Mouse (Mus musculus) lung, postnatal 0 days (tissue): ENCODE data around the gene Anks1. TPM values are rescaled to one million over a fixed set of nuclear protein-coding genes. Genes with fewer than 3 reads are reported as not detected.

Source experiments
- ATAC-seq: fragments of 200-750 bp; cut with Nextera tagmentation; 2 replicates; pipeline ENCODE4 v1.8.0; 2017; ENCODE audit warnings: moderate library complexity
- DNase-seq: peaks from one replicate; pipeline ENCODE4 v3.0.0-alpha.2; 2016; ENCODE audit warnings: low spot score
- H3K27ac ChIP-seq: fragments of 300-500 bp; sonication (generic); 2 replicates; pipeline ENCODE4 v1.5.1; 2014; ENCODE audit warnings: antibody characterized with exemption, mild to moderate bottlenecking, low read length, mixed read lengths
- H3K27me3 ChIP-seq: fragments of 300-500 bp; sonication (generic); replicated peaks from 2 replicates; pipeline ENCODE4 v1.6.1; 2014; ENCODE audit warnings: low read length, mixed read lengths; ENCODE audit not compliant: insufficient read depth
- H3K36me3 ChIP-seq: fragments of 300-500 bp; sonication (generic); 2 replicates; pipeline ENCODE4 v1.6.1; 2014; ENCODE audit warnings: low read length, mixed read lengths; ENCODE audit not compliant: insufficient read depth
- H3K4me1 ChIP-seq: fragments of 300-500 bp; sonication (generic); 2 replicates; pipeline ENCODE4 v1.6.1; 2014; ENCODE audit warnings: antibody characterized with exemption, low read depth, low read length, mixed read lengths; ENCODE audit not compliant: insufficient read depth
- H3K4me2 ChIP-seq: fragments of 300-500 bp; sonication (generic); replicated peaks from 2 replicates; pipeline ENCODE4 v1.6.1; 2014; ENCODE audit warnings: low read depth, mild to moderate bottlenecking, low read length, moderate library complexity, mixed read lengths
- H3K4me3 ChIP-seq: fragments of 300-500 bp; sonication (generic); 2 replicates; pipeline ENCODE4 v1.5.1; 2014; ENCODE audit warnings: low read depth, low read length
- H3K9ac ChIP-seq: fragments of 300-500 bp; sonication (generic); replicated peaks from 2 replicates; pipeline ENCODE4 v1.6.1; 2014; ENCODE audit warnings: low read depth, mild to moderate bottlenecking
- H3K9me3 ChIP-seq: fragments of 300-500 bp; sonication (generic); 2 replicates; pipeline ENCODE4 v1.6.1; 2016; ENCODE audit warnings: low read length, mixed read lengths
- CTCF ChIP-seq: IDR thresholded peaks from 2 replicates; pipeline ENCODE4 v1.5.1; 2016; ENCODE audit warnings: antibody characterized with exemption, mild to moderate bottlenecking
- EP300 ChIP-seq: IDR thresholded peaks from 2 replicates; pipeline ENCODE4 v1.6.1; 2016; ENCODE audit warnings: antibody characterized with exemption, mild to moderate bottlenecking, control low read depth
- WGBS: fragments of 180-500 bp; shearing (Covaris S2); extraction: QIAGEN DNeasy Blood & Tissue Kit; methylation state at CpG from one replicate; pipeline ENCODE4 v1.1.7; 2014; 5-methylcytosine and 5-hydroxymethylcytosine counted together
- polyA plus RNA-seq: library from polyadenylated mRNA; unstranded; fragments of >200 nt; fragmentation: Nextera tagmentation; extraction: Ambion mirVana; gene quantifications from 2 replicates; pipeline ENCODE4 v1.2.1, GENCODE M21; 2015

Gene Anks1
- polyA plus RNA-seq, 1 experiment from 2014 or later = 25.4 TPM

DNA sequence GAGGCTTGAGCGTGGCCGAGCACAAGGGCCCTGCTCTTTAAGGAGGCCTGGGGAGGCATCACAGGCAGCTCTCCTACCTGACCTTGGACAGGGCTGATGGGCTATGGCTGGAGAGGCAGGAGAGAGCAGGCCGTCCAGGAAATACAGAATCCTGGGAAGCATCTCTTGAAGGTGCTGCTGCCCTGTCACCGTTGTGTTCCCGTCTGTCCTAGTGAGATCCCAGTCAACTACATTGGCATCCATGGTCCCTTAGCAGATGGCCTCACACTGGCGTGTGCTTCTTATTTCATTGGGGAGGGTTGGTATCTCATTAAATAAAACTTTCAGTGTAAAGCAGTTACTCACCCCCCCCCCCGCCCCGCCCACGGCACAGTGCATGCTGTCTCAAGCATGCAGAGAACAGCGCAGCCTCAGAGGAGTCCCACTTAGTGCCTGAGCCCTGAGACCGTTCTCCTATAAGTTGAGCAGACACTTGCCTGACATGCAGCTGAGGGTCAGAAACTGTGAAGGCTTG is 57.5 kb downstream of the Anks1 start:
- Histone ChIP-seq H3K27ac (no peak overlapping the region), H3K4me1 (peaks cover 25% of the 10 kb centered on the region; the same call in 1 of the 2 replicates)
- no peak for ATAC-seq

GRCm38 (mm10) chr17:27967529-27967928 is 58.4 kb downstream of the Anks1 start:
- ATAC-seq (no peak), DNase-seq (no peak)
- Histone ChIP-seq H3K27ac (0 out of 2 replicates have a peak overlapping the region, but pooled peaks have one; percentile 84), H3K27me3 (no peaks in the 10 kb centered on the region), H3K4me1 (peaks cover 28% of the 10 kb centered on the region; the same call in 1 of the 2 replicates), H3K4me3 (no peak overlapping the region), H3K9ac (no peak overlapping the region), H3K36me3 (no peaks in the 10 kb centered on the region), H3K4me2 (no peak overlapping the region), H3K9me3 (no peaks in the 10 kb centered on the region)
- 89% methylated on average over 7 of the region's 7 CpGs for WGBS
- TF ChIP-seq EP300 (no peak), CTCF (no peak)

More for the DNA sequence above, 57.5 kb downstream of the Anks1 start:
- no peak overlapping the region for H3K4me3 ChIP-seq
- 84% methylated on average over 11 of the region's 11 CpGs for WGBS
- no peaks in the 10 kb centered on the region for H3K27me3 ChIP-seq
- H3K9ac ChIP-seq = no peak overlapping the region
- TF ChIP-seq CTCF = no peak
- no peak for TF ChIP-seq EP300
- no peaks in the 10 kb centered on the region for H3K9me3 ChIP-seq
- no peaks in the 10 kb centered on the region for H3K36me3 ChIP-seq
- no peak overlapping the region for H3K4me2 ChIP-seq
- no peak for DNase-seq

- peak overlapping the region; percentile 84 for H3K27ac ChIP-seq
- DNase-seq = no peak
- 73% methylated on average over 9 of the region's 9 CpGs for WGBS
Measured at GRCm38 (mm10) chr17:27968033-27968750, 59.1 kb downstream of the Anks1 start.

GRCm38 (mm10) chr17:27968903-27969302 is 59.8 kb downstream of the Anks1 start:
- no peak overlapping the region for H3K9ac ChIP-seq
- WGBS = 88% methylated on average over 5 of the region's 5 CpGs
- no peak overlapping the region for H3K4me2 ChIP-seq
- peaks cover 28% of the 10 kb centered on the region; the same call in 1 of the 2 replicates for H3K4me1 ChIP-seq
- TF ChIP-seq EP300 = no peak
- no peak for TF ChIP-seq CTCF
- no peaks in the 10 kb centered on the region for H3K27me3 ChIP-seq
- ATAC-seq (no peak), DNase-seq (no peak)
- no peak overlapping the region for H3K4me3 ChIP-seq
- peak overlapping the region; percentile 84 for H3K27ac ChIP-seq
- no peaks in the 10 kb centered on the region for H3K9me3 ChIP-seq
- no peaks in the 10 kb centered on the region for H3K36me3 ChIP-seq

More at GRCm38 (mm10) chr17:27968033-27968750, 59.1 kb downstream of the Anks1 start:
- Histone ChIP-seq H3K4me2 (no peak overlapping the region), H3K4me1 (peaks cover 28% of the 10 kb centered on the region; the same call in 1 of the 2 replicates), H3K9me3 (no peaks in the 10 kb centered on the region), H3K36me3 (no peaks in the 10 kb centered on the region), H3K27me3 (no peaks in the 10 kb centered on the region), H3K9ac (no peak overlapping the region), H3K4me3 (no peak overlapping the region)
- no peak for ATAC-seq
- TF ChIP-seq CTCF (no peak), EP300 (peak; percentile 46)

DNA sequence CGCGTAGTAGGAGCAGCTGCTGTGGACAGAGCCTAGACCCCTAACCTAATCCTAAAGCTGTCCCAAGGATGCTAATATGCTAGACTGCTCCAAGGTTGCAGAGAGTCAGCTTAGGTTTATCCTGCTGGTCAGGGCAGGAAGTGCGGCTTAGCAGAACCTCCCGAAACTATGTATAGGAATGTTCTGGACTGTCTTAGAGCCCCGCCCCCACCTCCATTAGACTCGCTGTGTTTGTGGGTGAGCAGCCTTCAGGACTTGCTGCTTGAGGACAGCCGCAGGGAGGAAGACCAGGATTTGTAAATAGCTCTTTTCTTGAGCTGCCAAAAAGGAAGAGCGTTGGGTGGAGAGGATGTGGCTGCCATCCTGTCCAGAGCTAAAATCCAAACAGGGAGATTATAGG is 60.3 kb downstream of the Anks1 start:
- H3K9me3 ChIP-seq = no peaks in the 10 kb centered on the region
- H3K9ac ChIP-seq = no peak overlapping the region
- no peaks in the 10 kb centered on the region for H3K36me3 ChIP-seq
- DNase-seq = peak; percentile 83
- H3K27ac ChIP-seq = peak overlapping the region; percentile 84
- no peak overlapping the region for H3K4me3 ChIP-seq
- H3K27me3 ChIP-seq = no peaks in the 10 kb centered on the region
- TF ChIP-seq CTCF (peak; percentile 74), EP300 (peak; percentile 93)
- peaks cover 28% of the 10 kb centered on the region; the same call in 1 of the 2 replicates for H3K4me1 ChIP-seq
- H3K4me2 ChIP-seq = peak overlapping the region; percentile 22
- peak; percentile 80 for ATAC-seq
- 46% methylated on average over 8 of the region's 8 CpGs for WGBS

GRCm38 (mm10) chr17:27969896-27970295 is 60.8 kb downstream of the Anks1 start:
- TF ChIP-seq EP300 (no peak), CTCF (no peak)
- Histone ChIP-seq H3K4me1 (peaks cover 28% of the 10 kb centered on the region; the same call in 1 of the 2 replicates), H3K9me3 (no peaks in the 10 kb centered on the region), H3K9ac (no peak overlapping the region), H3K36me3 (0 out of 2 replicates have a peak, but pooled peaks cover 3% of the 10 kb centered on the region), H3K27me3 (no peaks in the 10 kb centered on the region), H3K4me3 (no peak overlapping the region), H3K4me2 (peak overlapping the region; percentile 22), H3K27ac (peak overlapping the region; percentile 84)
- DNase-seq = no peak
- ATAC-seq = peak; percentile 42
- WGBS = 58% methylated on average over 5 of the region's 5 CpGs
